8 mouse cellular contexts compared by ENCODE assay signal in the genomic region with DNA sequence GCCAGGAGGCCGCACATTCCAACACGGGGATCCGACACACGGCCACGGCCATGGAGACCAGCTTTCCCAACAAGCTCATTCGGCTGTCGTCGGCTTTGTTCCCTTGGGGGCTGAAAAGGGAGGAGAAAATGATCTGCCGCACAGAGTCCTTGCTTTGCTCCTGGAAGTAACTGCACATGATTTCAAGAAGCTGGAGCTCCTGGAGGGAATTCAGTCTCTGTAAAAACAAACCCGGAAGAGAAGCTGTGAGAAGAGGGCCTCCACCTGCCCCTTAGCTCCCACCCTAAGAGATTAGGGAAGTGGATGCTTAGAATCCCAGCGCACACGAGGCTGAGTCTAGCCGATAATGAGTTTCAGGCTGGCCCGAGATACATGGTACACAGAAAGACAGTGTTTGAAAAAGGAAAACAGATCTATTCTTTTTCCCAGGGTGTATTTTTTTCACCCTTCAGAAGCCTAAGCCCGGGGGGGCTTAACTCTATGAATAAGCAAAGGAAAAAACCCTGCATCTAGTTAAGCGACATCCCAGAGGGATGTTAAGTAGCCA. TPM values are rescaled to one million over a fixed set of nuclear protein-coding genes. Genes with fewer than 3 reads are reported as not detected.
DNase-seq lines count a peak whose midpoint lies in the region; ATAC-seq and TF ChIP-seq lines count a peak whose summit lies in the region.

No protein-coding gene starts in this region.

- no peaks in the 10 kb centered on the region for H3K9me3 ChIP-seq in lung, embryonic 15.5 days
- no peaks in the 10 kb centered on the region for H3K9me3 ChIP-seq in embryonic facial prominence, embryonic 11.5 days (replicated peaks; ENCODE audit: control insufficient read depth, low read length)
- no peaks in the 10 kb centered on the region for H3K9me3 ChIP-seq in intestine, postnatal 0 days (ENCODE audit: control insufficient read depth)
- H3K9me3 ChIP-seq in neural tube, embryonic 12.5 days, result no peaks in the 10 kb centered on the region

- no peak for DNase-seq in lung, postnatal 4 days
- peak; percentile 49 for DNase-seq in embryonic facial prominence, embryonic 11.5 days (ENCODE audit: low spot score)
- DNase-seq in spleen, postnatal 4 days (ENCODE audit: low spot score in 2 of 2), result no peak
- DNase-seq in layer of hippocampus, adult 11-12 months (ENCODE audit: low spot score), result no peak
- DNase-seq in T-cell, adult 2 months (ENCODE audit: low spot score), result no peak

- WGBS in lung, embryonic 15.5 days, result 2% methylated on average over 16 of the region's 16 CpGs
- 4% methylated on average over 16 of the region's 16 CpGs for WGBS in embryonic facial prominence, embryonic 11.5 days
- WGBS in intestine, postnatal 0 days, result 5% methylated on average over 16 of the region's 16 CpGs
- WGBS in neural tube, embryonic 12.5 days, result 2% methylated on average over 16 of the region's 16 CpGs

- peak overlapping the region; percentile 83 for H3K4me2 ChIP-seq in lung, embryonic 15.5 days
- H3K4me2 ChIP-seq in embryonic facial prominence, embryonic 11.5 days (ENCODE audit: low read depth, low read length), result peak overlapping the region; percentile 83
- peak overlapping the region; percentile 94 for H3K4me2 ChIP-seq in intestine, postnatal 0 days (replicated peaks; ENCODE audit: low read depth)
- H3K4me2 ChIP-seq in neural tube, embryonic 12.5 days (replicated peaks), result peak overlapping the region; percentile 88

- H3K36me3 ChIP-seq in lung, embryonic 15.5 days, result peaks cover 62% of the 10 kb centered on the region
- H3K36me3 ChIP-seq in embryonic facial prominence, embryonic 11.5 days (replicated peaks; ENCODE audit: control insufficient read depth, insufficient read depth, low read depth, low read length), result peaks cover 14% of the 10 kb centered on the region
- peaks cover 60% of the 10 kb centered on the region for H3K36me3 ChIP-seq in intestine, postnatal 0 days (ENCODE audit: control insufficient read depth, insufficient read depth)
- H3K36me3 ChIP-seq in neural tube, embryonic 12.5 days, result peaks cover 71% of the 10 kb centered on the region

- peak overlapping the region; percentile 82 for H3K4me3 ChIP-seq in lung, embryonic 15.5 days
- H3K4me3 ChIP-seq in embryonic facial prominence, embryonic 11.5 days (ENCODE audit: low read depth, low read length), result peak overlapping the region; percentile 91
- H3K4me3 ChIP-seq in intestine, postnatal 0 days (ENCODE audit: low read depth, low read length), result peak overlapping the region; percentile 83
- H3K4me3 ChIP-seq in neural tube, embryonic 12.5 days, result peak overlapping the region; percentile 88

- ATAC-seq in lung, embryonic 15.5 days (ENCODE audit: borderline replicate concordance, extremely low read depth, low FRiP score, low TSS enrichment), result no peak
- no peak; the same call in 1 of the 2 replicates for ATAC-seq in embryonic facial prominence, embryonic 11.5 days (replicated peaks; ENCODE audit: insufficient number of reproducible peaks, low FRiP score, low TSS enrichment, low read depth)
- ATAC-seq in intestine, postnatal 0 days, result no peak
- ATAC-seq in neural tube, embryonic 12.5 days (ENCODE audit: low FRiP score, low read depth), result no peak

- TF ChIP-seq CTCF in intestine, postnatal 0 days (IDR thresholded peaks at IDR 0.05; ENCODE audit: low read depth), result no peak

- H3K4me1 ChIP-seq in lung, embryonic 15.5 days, result peaks cover 25% of the 10 kb centered on the region
- no peaks in the 10 kb centered on the region; the same call in none of the 2 replicates for H3K4me1 ChIP-seq in embryonic facial prominence, embryonic 11.5 days (ENCODE audit: control insufficient read depth, insufficient read depth, low read length)
- no peaks in the 10 kb centered on the region for H3K4me1 ChIP-seq in intestine, postnatal 0 days (replicated peaks; ENCODE audit: control insufficient read depth, insufficient read depth, low read length)
- peaks cover 18% of the 10 kb centered on the region for H3K4me1 ChIP-seq in neural tube, embryonic 12.5 days

- H3K9ac ChIP-seq in lung, embryonic 15.5 days, result peak overlapping the region; percentile 87
- H3K9ac ChIP-seq in embryonic facial prominence, embryonic 11.5 days (replicated peaks; ENCODE audit: low read length), result peak overlapping the region; percentile 99
- peak overlapping the region; percentile 95 for H3K9ac ChIP-seq in intestine, postnatal 0 days (ENCODE audit: low read depth, low read length)
- peak overlapping the region; percentile 96 for H3K9ac ChIP-seq in neural tube, embryonic 12.5 days

- H3K27me3 ChIP-seq in lung, embryonic 15.5 days, result no peaks in the 10 kb centered on the region
- no peaks in the 10 kb centered on the region for H3K27me3 ChIP-seq in embryonic facial prominence, embryonic 11.5 days (ENCODE audit: control insufficient read depth, insufficient read depth, low read length)
- no peaks in the 10 kb centered on the region for H3K27me3 ChIP-seq in intestine, postnatal 0 days (replicated peaks; ENCODE audit: control insufficient read depth, insufficient read depth, low read length)
- H3K27me3 ChIP-seq in neural tube, embryonic 12.5 days (replicated peaks), result no peaks in the 10 kb centered on the region

- peak overlapping the region; percentile 92 for H3K27ac ChIP-seq in lung, embryonic 15.5 days
- peak overlapping the region; percentile 85; the same call in 1 of the 2 replicates for H3K27ac ChIP-seq in embryonic facial prominence, embryonic 11.5 days (replicated peaks; ENCODE audit: low read depth, low read length)
- H3K27ac ChIP-seq in intestine, postnatal 0 days (ENCODE audit: low read depth, low read length), result 0 out of 2 replicates have a peak overlapping the region, but pooled peaks have one; percentile 87
- H3K27ac ChIP-seq in neural tube, embryonic 12.5 days, result no peak overlapping the region

RNA-seq across cellular contexts. Expression of gene E130309D02Rik, which starts 0.9 kb away (rescaled TPM):
- polyA plus RNA-seq in lung, embryonic 15.5 days (2015; fragmentation: Nextera tagmentation; extraction: Ambion mirVana), result 38.4 and 40.5 TPM in 2 replicates
- polyA plus RNA-seq in embryonic facial prominence, embryonic 11.5 days (2014; fragmentation: Nextera tagmentation; extraction: Ambion mirVana), result 35.5 and 41.1 TPM in 2 replicates
- polyA plus RNA-seq in intestine, postnatal 0 days (2015; fragmentation: Nextera tagmentation; extraction: Ambion mirVana), result 14.7 and 14.9 TPM in 2 replicates
- polyA plus RNA-seq in neural tube, embryonic 12.5 days (2016; fragmentation: Nextera tagmentation; extraction: Ambion mirVana), result 53.2 and 57.4 TPM in 2 replicates

RNA-seq across cellular contexts. Expression of gene Zdhhc4, which starts 14.8 kb away (rescaled TPM):
- 71.9 and 73.0 TPM in 2 replicates for polyA plus RNA-seq in lung, embryonic 15.5 days (2015; fragmentation: Nextera tagmentation; extraction: Ambion mirVana)
- polyA plus RNA-seq in embryonic facial prominence, embryonic 11.5 days (2014; fragmentation: Nextera tagmentation; extraction: Ambion mirVana), result 76.3 and 77.3 TPM in 2 replicates
- 46.5 and 52.4 TPM in 2 replicates for polyA plus RNA-seq in intestine, postnatal 0 days (2015; fragmentation: Nextera tagmentation; extraction: Ambion mirVana)
- 71.5 and 82.7 TPM in 2 replicates for polyA plus RNA-seq in neural tube, embryonic 12.5 days (2016; fragmentation: Nextera tagmentation; extraction: Ambion mirVana)

RNA-seq across cellular contexts. Expression of gene Zfp853, which starts 20.8 kb away (rescaled TPM):
- polyA plus RNA-seq in lung, embryonic 15.5 days (2015; fragmentation: Nextera tagmentation; extraction: Ambion mirVana), result not detected in 2 replicates
- polyA plus RNA-seq in embryonic facial prominence, embryonic 11.5 days (2014; fragmentation: Nextera tagmentation; extraction: Ambion mirVana), result not detected in 2 replicates
- not detected in 2 replicates for polyA plus RNA-seq in intestine, postnatal 0 days (2015; fragmentation: Nextera tagmentation; extraction: Ambion mirVana)
- 0.13 TPM in 1 of 2 replicates, not detected in the other for polyA plus RNA-seq in neural tube, embryonic 12.5 days (2016; fragmentation: Nextera tagmentation; extraction: Ambion mirVana)

RNA-seq across cellular contexts. Expression of gene Grid2ip, which starts 42.9 kb away (rescaled TPM):
- 0.04 and 0.07 TPM in 2 replicates for polyA plus RNA-seq in lung, embryonic 15.5 days (2015; fragmentation: Nextera tagmentation; extraction: Ambion mirVana)
- polyA plus RNA-seq in embryonic facial prominence, embryonic 11.5 days (2014; fragmentation: Nextera tagmentation; extraction: Ambion mirVana), result 0.36 and 0.59 TPM in 2 replicates
- 0.04 and 0.10 TPM in 2 replicates for polyA plus RNA-seq in intestine, postnatal 0 days (2015; fragmentation: Nextera tagmentation; extraction: Ambion mirVana)
- 0.19 and 0.37 TPM in 2 replicates for polyA plus RNA-seq in neural tube, embryonic 12.5 days (2016; fragmentation: Nextera tagmentation; extraction: Ambion mirVana)

RNA-seq across cellular contexts. Expression of gene Zfp316, which starts 44.4 kb away (rescaled TPM):
- 2.8 and 3.1 TPM in 2 replicates for polyA plus RNA-seq in lung, embryonic 15.5 days (2015; fragmentation: Nextera tagmentation; extraction: Ambion mirVana)
- polyA plus RNA-seq in embryonic facial prominence, embryonic 11.5 days (2014; fragmentation: Nextera tagmentation; extraction: Ambion mirVana), result 2.1 and 2.2 TPM in 2 replicates
- polyA plus RNA-seq in intestine, postnatal 0 days (2015; fragmentation: Nextera tagmentation; extraction: Ambion mirVana), result 0.81 and 0.86 TPM in 2 replicates
- 17.3 and 17.4 TPM in 2 replicates for polyA plus RNA-seq in neural tube, embryonic 12.5 days (2016; fragmentation: Nextera tagmentation; extraction: Ambion mirVana)
